Mouse (Mus musculus): ENCODE measurements around the gene Dcaf5.
A peak's percentile ranks its signal among the peaks of the same experiment; 100 is the strongest.

Gene Dcaf5

DNA sequence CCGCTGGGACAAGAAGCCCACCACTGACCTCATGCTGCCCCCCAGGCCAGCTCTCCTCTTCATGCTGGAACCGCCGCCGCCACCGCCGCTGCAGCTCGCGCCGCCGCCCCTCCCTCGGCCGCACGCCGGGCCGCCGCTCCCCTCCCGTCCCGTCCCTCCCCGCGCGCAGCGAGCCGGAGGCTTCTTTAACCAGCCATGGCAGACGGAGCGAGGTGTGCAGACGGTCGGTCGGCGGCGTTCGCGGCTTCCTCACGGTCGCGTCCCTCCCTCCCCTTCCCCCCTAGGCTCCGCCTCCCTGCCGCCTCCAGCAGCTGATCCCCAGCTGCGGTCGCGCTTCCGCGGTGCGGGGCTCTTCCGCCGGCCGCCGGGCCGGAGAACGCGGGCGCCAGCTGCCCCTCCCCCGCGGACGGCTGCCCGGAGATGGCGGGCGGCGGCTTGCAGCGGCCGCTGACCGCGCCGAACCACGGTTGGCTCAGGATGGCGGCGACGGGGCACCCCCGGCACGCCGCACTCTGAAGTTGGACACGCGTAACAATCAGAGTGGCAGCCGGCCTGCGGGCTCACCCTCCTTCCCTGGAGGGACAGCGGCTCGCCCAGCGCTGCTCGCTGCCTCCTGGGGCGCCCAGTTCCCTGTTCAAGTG lies at the start of gene Dcaf5:
Gene Dcaf5, minus strand, starts transcription at position 266 of the 641 bp plus-strand sequence.
- DNase-seq: peak; percentile 69

DNA sequence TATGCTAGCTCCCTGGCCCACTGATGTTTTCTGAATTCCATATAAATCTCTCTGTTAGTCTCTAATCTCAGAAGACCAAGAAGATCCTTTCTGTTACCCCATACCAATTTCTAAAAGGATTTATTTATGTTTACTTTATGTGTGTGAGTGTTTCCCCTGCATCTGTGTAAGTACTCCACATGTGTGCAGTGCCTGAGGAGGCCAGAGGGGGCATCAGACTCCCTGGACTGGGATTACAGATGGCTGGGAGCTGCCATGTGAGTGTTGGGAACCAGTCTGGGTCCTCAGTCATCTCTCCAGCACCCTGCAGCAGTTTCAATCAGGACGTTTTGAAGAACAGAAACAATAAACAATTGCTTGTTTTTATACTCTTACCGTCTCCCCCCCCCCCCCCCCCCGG lies 47.0 kb upstream of the Dcaf5 start:
- no peak for DNase-seq

DNA sequence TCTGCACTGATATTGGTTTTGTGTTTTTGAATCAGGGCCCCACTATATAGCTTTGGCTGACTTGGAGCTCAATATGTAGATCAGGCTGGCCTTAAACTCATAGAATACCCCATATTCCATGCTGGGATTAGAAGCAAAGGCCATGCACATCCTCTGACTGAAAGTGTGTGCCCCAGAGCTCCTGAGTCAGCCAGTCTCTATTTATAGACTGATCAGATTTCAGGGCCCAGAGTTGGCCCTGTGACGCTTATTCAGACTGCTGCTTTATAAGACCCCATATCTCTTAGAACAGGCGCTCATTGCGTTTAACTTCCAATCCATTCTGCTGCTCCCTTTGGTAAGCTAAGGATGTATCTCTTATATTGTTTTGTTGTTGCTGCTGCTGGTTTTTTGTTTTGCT lies 43.6 kb upstream of the Dcaf5 start:
- no peak for DNase-seq

DNA sequence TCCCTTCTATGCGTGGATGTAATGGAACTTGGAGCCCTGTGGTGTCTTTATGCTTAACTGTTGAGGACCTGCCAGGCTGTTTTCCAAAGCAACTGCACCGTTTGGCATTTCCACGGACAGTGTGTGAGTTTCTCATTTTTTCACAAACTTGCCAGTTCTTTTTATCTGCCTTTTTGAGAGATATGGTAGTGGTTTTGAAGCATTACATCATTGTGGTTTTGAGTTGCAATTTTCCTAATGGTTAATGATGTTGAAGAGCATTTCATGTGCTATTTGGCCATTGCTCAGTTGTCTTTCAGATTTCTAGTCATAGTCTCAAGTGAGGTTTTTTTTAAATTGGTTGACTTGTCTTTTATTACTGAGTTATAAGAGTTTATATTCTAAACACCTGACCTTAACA lies 37.3 kb upstream of the Dcaf5 start:
- no peak for DNase-seq

DNA sequence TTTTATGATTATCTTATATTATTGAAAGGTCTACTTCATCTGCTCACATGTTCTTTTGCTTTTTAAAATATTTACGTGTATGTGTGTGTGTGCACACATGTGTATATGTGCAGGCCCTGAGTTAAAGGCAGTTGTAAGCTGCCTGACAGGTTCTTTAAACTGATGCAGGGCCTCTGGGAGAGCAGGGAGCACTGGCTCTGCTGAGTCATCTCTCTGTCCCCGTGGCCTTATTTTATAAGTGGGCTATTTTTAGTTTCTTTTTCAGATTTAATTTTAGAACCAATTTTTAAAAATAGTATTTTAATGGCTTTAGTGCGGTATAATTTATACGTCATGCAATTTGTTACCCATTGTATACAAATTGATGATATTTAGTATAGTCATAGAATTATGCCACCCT lies 35.5 kb upstream of the Dcaf5 start:
- no peak for DNase-seq

DNA sequence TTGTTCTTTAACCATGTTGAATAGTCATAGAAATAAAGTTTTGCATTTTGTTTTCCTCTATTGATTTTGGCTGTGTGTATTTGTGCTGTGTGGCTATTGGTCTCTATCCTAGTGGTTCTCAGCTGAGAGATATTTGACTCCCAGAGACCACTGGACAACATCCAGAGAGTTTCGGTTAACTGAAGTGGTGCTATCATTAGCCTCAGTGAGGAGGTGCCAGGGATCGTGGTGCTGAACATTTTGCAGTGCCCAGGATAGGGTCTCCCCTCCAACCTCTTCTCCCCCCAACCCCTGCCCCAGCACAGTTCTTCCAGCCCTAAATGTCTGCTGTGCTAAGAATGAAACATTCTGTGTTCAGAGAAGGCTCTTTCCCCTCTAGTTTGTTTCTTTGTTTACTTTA lies 33.8 kb upstream of the Dcaf5 start:
- DNase-seq: no peak

DNA sequence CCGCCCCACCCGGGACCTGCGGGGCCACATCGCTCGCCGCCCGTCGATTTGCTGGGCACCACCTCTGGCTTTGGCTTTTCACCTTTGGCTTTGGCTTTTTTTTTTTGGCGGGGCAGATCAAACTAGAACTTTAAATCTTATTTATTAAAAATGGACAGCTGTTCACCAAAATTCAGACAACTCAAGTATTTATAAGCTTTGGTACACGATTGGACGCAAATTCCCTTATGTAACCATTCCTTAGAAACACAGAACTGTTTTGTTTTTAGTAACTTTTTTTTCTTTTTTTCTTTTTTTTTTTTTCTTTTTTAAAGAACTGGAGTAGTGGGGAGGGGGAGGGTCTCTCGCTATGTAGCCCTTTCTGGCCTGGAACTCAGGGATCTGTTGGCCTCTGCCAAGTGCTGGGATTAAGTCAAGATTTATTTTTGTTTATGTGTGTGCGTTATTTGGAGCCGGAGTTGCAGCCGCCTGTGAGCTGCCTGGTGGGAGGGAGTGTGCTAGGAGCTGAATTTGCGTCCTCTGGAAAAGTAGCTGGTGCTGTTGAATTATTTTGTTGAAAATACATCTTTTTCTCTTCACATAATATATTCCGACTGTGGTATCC lies 27.4 kb upstream of the Dcaf5 start:
- DNase-seq: peak; percentile 54

DNA sequence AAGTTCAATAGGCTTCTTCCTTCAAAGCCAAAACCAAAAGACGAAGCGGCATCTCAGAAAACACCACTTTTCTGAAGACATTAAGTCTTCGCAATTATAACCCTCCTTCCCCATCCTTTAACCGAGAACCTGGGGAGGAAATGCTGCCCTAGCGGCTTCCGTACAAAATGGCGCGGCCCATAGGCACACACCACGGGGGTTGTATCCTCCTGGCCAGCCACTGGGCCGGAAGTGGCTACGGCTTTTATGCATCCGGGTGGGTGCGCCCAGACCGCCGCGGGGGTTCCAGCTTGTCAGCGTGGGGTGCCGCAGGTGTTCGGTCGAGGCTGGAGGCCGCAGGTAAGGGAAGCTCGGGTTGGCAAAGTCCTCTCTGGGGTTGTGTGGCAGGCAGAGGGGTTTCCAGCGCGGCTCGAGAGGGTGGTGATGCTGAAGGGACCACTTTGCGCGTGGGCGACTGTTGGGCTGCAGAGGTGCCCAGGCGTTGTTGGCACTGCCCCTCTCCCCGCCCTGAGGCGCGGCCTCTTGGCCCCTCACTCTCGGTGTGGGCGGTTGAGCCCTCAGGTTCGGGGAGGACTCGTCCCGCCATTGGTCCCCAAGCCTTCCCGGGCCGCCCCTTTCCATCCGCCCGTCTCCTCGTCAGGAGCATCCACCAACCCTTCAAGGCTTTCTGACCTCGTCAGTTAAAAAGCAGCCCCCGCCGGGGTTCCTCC lies 26.7 kb upstream of the Dcaf5 start, which contains the start of gene Exd2:
Gene Exd2, plus strand, starts transcription at position 154 of the 710 bp plus-strand sequence.
- peak; percentile 92 for DNase-seq

DNA sequence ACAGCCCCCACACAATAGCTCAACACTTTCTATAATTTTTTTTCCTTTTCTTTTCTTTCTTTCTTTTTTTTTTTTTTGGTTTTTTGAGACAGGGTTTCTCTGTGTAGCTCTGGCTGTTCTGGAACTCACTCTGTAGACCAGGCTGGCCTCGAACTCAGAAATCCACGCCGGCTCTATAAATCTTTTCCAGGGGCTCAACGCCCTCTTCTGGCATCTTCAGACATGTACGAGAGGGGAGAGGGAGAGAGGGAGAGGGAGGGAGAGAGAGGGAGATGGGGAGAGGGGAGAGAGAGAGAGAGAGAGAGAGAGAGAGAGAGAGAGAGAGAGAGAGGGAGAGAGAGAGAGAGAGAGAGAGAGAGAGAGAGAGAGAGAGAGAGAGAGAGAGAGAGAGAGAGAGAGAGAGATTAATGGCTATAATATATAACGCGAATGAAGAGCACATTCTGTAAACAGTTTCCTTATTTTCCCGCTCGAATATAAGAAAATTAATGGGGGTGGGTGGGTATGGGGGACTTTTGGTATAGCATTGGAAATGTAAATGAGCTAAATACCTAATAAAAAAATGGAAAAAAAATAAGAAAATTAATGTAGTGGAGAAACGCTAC lies 26.0 kb upstream of the Dcaf5 start:
- peak; percentile 59 for DNase-seq

DNA sequence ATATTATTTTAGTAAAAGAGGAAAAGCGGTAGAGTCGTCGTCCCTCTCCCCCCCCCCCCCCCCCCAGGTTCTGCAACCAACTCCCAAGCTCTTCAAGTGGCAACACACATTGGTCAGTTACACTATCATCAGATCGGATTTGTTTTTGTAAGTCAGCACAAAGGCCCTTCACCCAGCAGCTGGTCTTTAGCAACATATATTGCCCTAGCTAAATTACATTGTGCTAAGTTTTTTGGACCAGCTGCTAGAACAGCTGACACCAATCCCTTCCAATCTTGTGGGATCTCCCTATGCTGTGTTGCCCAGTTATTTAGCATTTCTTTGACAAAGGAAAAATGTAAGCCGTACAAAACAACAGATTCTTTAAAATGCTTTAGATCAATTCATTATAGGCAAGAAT lies 21.6 kb upstream of the Dcaf5 start:
- no peak for DNase-seq

DNA sequence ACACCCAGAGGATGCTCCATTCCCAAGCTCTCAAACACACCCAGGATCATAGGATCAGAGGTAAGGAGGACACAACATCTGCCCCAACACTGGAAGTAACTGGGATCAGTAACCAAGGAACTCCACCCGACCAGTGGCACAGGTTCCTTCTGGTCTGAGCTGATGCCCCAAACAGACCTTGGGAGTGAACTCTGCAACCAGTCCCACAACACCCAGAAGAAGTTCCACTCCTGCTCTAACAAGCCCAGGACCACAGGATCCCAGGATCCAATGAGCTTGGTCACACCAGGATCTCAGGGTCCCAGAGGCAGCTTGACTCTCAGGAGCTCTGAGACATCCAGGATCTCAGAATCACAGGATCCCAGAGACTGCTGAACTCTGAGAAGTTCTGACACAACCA lies 17.1 kb upstream of the Dcaf5 start:
- DNase-seq: no peak

DNA sequence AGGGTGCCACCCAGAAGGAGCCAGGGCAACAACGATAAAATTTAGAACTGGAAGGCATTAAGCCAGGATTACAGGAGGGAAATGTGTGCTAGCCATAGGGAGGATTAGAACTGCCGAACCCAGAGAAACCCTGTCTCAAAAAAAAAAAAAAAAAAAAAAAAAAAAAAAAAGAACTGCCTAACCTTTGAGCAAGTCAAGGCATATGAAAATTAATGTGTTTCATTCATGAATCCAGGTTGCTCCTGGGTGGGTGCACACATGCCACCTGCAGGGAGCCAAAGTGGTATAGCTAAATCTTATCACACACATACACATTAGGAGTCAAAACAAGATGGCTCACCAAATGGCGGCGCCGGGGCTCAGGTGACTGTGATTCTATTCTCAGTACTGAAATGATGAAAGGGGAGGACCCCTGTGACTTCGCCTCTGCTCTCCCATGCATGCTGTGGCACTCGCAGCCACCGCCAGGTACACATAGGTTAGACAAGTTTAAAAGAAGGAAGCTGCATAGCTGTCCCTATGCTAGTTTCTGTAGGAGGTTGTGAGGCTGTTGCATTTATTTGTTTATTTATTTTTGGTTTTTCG lies 8.2 kb upstream of the Dcaf5 start:
- DNase-seq: no peak

DNA sequence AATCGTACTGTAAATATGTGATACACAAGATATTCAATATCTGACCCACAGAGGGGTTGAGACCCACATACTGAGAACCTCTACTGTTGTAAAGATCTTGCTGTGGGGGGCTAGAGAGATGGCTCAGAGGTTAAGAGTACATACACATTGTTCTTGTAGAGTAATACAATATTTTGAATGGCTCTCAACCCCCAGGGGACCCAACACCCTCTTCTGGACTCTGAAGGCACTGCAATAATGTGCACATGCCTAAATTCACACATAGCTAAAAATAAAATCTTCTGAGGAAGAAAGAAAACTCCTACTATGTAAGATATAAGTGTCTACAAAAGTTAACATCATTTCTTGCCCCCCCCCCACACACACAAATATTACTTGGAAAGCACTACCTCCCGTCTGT lies 4.6 kb upstream of the Dcaf5 start:
- no peak for DNase-seq

DNA sequence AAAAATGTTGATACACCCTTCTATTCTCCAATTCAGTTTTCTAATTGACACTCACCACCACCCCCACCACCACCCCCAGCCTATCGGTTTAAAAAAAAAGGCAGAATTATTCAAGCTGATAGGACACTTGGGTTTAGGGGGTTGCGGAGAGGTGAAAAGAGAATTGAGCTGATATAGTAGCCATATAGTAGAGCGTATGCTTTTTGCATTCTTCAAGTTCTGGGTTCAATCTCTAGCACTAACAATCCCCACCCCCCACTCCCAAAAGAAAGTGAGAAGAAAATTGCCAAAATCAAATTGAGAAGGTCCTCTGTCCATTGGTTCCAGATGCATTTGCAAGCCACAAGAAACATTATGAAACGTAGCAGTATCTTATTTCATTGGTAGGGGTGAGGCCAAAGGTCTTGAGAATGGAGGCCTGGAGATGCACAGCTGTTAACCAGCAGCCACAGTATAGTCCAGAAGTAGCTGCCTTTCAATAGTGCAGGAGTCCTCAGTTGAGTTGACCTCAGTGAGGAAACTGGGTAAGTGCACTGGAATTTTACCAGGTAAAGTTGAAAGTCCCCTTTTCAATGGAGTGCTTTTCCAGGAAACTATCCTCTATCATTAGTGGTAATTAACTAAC lies 762 bp upstream of the Dcaf5 start:
- DNase-seq: no peak

DNA sequence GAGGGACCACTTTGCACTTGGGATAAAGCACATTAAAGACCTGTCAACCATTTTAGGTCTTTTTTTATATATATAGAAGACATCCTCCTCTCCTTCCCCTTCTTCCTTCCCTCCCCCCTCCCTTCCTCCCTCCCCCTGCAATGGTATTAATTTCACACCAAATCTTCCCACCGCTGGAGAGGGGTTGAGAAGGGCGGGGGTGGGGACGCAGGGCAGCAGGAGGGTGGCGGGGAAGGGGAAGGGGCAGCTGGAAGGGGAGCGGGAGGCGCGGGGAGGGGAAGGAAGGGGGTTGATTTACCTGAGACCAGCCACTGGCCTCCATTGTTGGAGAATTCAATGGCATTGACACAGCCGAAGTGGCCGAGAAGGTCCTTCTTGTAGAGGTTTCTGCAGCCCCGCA lies 514 bp downstream of the Dcaf5 start:
- DNase-seq: no peak

DNA sequence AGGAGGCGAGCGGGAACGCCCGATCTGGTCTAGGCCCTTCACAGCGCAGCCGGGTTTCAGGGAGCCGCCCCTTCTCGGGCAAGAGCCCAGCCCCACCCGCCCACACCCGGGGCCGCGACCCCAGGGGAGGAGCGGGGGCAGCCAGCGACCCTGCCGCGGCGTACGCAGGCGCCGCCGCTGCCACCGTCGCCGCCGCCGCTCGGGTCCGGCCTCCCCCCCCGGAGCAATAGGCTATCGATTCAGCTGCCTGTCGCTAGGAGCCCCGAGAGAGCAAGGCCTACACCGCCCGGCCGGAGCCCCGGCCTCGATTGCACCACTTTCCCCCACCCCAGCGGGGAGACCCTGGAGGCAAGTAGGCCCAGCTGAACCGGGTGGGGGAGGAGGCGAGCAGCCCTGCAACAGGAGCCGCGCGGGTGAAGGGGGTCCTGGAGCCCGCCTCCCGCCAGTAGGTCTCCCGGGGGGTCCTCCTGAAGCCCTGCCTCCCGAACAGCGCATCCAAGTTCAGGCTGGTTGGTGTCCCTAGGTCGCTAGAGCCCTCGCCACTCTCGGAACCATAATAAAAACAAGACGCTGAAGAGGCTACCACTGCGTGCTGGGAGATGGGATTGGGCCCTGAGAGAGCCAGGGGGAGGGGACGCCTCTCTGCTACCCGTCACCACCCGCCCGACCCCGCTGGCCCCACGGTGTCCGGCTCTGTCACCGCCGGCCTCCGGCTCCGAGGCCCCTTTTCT lies 1.3 kb downstream of the Dcaf5 start:
- peak; percentile 73 for DNase-seq

DNA sequence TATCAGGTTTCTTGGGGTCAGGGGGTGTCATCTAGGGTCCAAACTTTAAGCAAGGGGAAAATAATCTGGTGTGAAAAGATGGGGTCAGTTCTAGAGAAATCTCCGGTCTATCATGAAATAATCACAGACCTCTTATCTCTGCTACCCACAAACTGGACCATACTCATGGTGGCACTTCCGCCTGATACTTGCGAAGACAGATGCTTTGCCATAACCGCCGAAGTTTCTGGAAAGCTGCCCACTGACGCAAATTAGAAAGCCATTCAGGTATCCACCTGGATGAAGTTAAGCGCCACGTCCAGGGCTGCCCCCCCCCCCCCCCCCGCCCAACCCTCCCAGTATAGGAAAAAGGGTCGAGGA lies 1.8 kb downstream of the Dcaf5 start:
- peak; percentile 67 for DNase-seq

DNA sequence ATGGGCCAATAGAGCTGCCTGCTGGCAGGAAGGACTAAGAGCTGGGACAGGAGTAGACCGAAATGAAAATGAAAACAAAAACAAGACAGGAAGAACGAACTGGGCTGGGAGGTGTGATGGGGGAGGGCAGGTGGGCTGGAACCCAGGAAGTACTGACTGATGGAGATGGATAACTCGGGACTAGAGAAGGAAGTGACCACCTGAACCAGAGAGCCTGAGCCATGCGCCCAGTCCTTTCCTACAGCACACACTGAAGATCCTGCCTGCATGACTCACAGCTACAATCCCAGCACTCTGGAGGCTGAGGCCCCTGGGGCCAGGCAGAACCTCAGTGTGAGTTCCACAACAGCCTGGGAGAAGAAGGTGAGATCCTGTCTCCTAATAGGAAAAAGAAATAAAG lies 3.1 kb downstream of the Dcaf5 start:
- no peak for DNase-seq

DNA sequence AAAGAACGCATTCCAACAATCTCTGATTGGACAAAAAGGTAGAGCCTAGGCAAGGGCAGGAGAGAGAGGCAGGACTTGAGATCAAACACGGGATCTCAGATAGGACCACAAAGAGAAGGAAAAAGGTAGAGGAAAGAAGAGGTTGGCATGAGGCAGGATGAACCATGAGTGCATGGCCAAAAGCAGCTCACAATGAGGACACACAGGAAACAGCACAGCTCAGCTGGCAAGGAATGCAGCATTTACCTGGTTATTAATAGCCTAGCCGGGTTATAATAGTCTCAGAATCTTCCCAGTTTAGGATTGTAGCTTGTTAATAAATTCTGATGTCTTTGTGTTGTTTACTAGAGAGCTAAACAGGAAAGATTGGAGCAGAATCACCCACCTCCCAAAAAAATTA lies 8.7 kb downstream of the Dcaf5 start:
- DNase-seq: peak; percentile 54

DNA sequence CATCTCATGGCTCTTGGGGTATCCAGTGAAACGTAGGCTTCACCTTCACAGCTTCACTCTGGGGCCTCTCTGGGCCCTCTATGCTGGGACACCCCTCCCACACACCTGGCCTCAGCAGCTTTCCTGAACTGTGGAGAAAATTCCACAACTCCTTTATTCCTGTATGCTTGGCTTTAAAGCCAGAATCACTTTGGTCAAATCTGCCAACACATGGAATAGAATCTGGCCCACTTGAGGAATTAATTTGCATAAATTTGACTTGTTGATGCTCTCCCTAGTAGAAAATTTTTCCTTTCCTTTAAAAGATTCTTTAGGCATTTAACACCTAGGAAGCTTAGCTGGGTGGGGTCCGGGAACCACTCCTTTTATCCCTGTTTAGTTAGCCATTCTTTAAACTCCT lies 21.3 kb downstream of the Dcaf5 start:
- DNase-seq: no peak

DNA sequence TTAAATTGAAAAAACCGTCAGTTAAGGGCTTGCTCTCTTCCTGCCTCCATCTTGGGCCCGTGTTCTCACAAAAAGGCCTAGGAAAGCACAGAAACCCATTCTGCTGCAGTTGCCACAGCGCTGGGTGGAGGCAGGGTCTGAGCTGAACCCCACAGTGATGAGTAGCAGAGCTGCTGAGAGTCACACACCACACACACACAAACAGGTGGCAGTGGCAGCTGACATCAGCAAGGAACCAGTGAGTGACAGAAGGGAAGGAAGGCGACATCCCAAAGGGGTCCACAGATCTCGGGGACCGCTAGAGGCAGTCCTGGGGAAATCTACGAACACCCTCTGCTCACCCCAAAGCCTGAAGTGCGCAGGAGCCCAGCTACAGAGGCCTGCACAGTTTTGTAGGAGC lies 25.5 kb downstream of the Dcaf5 start:
- DNase-seq: no peak

DNA sequence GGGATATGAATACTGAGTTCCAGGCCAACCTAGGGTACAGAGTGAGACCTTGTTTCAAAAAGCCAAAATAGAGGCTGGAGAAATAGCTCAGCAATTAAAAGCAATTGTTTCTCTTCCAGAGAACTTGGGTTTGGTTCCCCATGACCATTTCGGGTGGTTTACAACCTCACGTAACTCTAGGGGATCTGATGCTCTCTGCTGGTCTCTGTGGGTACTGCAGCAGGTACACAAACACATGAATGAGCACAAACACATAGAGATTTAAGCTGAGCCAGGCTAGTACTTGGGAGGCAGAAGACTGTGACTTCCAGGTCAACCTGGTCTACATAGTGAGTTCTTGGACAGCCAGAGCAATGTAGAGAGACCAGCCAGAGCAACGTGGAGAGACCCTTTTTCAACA lies 28.6 kb downstream of the Dcaf5 start:
- DNase-seq: no peak

DNA sequence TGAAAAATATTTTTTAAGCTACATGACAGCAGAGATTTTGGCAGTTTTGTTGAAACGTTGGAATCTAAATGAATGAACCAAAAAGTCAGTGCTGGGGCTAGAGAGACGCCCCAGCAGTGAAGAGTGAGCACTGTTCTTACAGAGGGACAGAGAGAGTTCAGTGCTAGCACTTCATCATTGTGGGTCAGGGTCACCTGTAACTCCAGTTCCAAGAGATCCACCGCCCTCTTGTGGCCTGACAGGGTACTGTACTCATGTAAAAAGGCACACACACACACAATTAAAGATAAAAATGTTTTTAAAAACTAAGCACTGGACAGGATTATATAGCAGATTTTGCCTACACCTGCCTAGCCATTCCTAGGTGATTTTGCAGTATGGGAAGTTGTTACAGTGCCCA lies 29.8 kb downstream of the Dcaf5 start:
- DNase-seq: no peak
